Mouse (Mus musculus) ES-CJ7 (cell line): Measurements from ENCODE around the gene E2f2.
A peak's percentile ranks its signal among the peaks of the same experiment; 100 is the strongest.

Experiments
- DNase-seq: peaks from one replicate; pipeline ENCODE4 v3.0.0; 2011; ENCODE audit warnings: low read depth, low spot score

Gene E2f2

DNA sequence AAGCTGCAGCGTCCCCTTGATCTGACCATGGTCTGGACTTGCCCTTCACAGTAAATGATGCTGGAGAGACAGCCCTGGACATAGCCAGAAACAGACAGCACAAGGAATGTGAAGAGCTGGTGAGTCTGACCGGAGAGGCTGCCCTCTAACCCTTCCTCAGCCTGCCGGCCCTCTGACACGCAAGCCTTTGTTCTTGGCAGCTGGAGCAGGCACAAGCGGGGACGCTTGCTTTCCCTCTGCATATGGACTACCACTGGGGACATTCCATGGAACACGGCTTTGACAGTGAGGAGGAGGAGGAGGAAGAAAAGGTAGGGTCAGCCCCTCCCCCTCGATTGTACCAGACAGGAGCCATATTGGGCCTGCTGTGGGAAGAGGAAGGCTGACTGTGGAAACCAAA, 68.8 kb downstream of the E2f2 start:
- DNase-seq: no peak

DNA sequence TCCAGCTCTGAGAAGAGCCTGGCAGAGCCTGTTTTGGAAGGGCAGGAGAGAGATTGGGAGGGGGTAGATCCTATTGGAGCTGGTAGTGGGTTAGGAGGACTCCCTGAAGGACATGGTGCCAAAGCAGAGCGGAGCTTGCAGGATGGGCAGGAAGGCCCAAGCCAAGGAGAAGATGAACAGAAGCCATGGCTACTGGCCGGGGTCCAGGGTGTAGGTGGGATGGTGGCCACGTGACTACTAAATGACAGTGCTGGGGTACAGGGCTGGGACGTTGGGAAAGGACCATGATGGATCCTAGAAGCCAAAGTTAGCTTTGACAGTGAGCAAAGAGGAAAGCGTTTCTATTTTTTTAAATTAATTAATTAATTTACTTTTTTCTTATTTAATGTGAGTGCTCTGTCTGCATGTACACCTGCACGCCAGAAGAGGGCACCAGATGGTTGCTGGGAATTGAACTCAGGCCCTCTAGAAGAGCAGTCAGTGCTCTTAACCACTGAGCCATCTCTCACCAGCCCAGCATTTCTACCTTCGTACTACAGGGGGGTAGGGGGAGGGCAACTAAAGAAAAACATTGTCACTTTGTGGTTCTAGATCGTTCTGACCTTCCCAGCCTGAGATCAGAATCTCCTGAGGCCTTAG, 70.0 kb downstream of the E2f2 start:
- peak; percentile 59 for DNase-seq

DNA sequence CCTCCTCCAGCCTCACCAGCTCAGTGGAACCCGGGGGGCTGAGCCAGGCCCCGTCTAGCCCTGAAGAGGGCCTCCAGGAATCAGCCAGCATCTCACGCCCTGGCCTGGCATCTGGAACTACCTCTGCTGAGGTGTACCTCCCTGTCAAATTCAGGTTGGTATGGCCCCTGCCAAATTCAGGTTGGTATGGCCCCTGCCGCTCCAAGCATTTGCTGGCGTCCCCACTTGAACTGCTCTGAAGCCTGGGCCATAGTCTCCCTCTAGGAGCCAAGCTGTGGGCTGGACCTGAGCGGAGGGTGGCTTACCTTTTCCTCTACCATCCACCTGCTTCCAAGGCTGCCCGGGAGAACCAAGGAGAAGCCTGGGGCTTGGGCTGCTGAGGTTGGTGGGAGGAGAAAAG, 70.5 kb downstream of the E2f2 start:
- DNase-seq: no peak

DNA sequence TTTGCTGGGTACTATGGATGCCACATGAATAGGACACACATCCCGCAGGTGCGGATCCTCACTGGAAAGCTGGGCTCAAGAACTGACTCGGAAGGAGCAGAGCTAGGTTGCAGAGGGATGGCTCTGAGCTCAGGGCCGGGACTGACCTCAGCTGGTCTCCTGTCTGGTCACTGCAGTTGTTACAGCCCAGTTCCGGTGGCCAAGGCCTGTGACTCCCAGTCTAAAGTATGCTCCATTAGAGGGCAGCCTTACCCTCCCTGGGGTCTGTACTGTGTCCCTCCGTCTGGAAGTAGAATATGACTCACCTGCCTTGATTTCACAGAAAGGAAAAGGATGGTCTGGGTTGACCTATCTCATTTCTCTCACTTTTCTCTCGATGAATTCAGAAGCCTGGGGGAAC, 72.0 kb downstream of the E2f2 start:
- no peak for DNase-seq
